Mouse (Mus musculus): ENCODE measurements around the gene Gm10277.

DNA sequence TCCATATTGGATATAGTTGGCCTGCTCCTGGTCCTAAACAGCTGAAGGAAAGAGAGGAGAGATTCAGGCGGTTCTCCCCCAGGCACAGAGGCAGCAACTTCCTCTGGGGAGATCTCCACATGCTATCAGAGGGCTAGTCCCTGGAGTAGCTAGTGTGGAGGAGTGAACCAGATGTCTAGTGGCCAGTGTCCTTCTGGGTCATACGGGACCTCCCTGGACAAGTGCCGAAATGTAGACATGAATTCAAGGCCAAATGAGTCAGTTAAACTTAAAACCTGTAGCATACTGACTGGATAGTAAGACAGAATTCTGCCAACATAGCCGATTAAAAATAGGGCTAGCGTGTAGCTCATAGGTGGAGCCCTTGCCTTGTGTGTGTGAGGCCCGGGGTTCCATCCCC lies 19.3 kb upstream of the Gm10277 start:
- TF ChIP-seq POLR2AphosphoS2 (IDR thresholded peaks at IDR 0.05; ENCODE audit: low read depth, low read length) (no peak), CTCF (conservative IDR thresholded peaks at IDR 0.05 in 1 of 2, IDR thresholded peaks at IDR 0.05 in 1 of 2; ENCODE audit: low read depth in 2 of 2, low read length in 2 of 2) (no peak), MXI1 (IDR thresholded peaks at IDR 0.05; ENCODE audit: low read depth, low read length) (no peak), SIN3A (IDR thresholded peaks at IDR 0.05; ENCODE audit: low read length) (no peak), E2F4 (IDR thresholded peaks at IDR 0.05; ENCODE audit: insufficient replicate concordance, low read depth, low read length) (no peak), MAX (IDR thresholded peaks at IDR 0.05; ENCODE audit: low read length) (no peak), UBTF (IDR thresholded peaks at IDR 0.05; ENCODE audit: low read depth, low read length) (no peak), GABPA (IDR thresholded peaks at IDR 0.05; ENCODE audit: insufficient replicate concordance, low read depth, low read length) (no peak), USF1 (IDR thresholded peaks at IDR 0.05; ENCODE audit: low read depth, low read length) (no peak), ZKSCAN1 (IDR thresholded peaks at IDR 0.05; ENCODE audit: borderline replicate concordance, low read depth, low read length) (no peak)

Measured in CH12.LX (cell line).